Mouse (Mus musculus) gastrocnemius, adult 2 months (tissue): ENCODE data around the gene Map4. TPM values are rescaled to one million over a fixed set of nuclear protein-coding genes. Genes with fewer than 3 reads are reported as not detected.

Experiments
- DNase-seq: peaks from one replicate; pipeline ENCODE4 v3.0.0; 2022
- H3K27ac ChIP-seq: fragments of 200-600 bp; 2 replicates; pipeline ENCODE4 v1.8.1; 2022; ENCODE audit warnings: mild to moderate bottlenecking
- H3K4me3 ChIP-seq: fragments of 200-600 bp; 2 replicates; pipeline ENCODE4 v1.8.1; 2022; ENCODE audit warnings: mild to moderate bottlenecking, moderate library complexity
- CTCF ChIP-seq: fragments of 200-600 bp; IDR thresholded peaks from 2 replicates; pipeline ENCODE4 v1.8.1; 2022; ENCODE audit warnings: antibody characterized with exemption, mild to moderate bottlenecking, moderate library complexity
- intact Hi-C: fragments of 180-260 bp; cut with DNase I; formaldehyde crosslinking; loops from one replicate; pipeline ENCODE4 v1.15.1; 2025
- total RNA-seq, 2 experiments: library from RNA; stranded (reverse); gene quantifications; 2 replicates each; pipeline ENCODE4 v1.2.3; 2021

Map4 gene
- total RNA-seq, 2 experiments from 2014 or later, result 484 to 501 TPM

DNA sequence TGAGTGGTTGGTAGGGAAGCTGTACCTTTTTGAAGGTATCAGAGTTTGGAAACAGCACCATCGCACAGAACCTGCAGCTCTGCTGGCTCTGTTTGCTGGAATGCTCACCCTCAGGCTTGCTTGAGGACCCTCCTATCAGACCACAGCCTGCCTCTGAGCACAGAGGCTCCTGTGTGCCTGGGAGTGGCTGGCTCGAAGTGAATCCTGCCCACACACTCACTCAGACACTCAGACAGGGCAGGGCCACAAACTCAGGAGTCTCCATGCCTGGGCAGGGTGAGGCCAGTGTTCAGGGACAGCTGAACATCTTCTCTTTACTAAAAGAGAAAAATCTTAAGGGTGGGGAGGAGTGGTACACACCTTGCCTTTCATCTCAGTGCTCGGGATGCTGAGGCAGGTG lies 30.7 kb upstream of the Map4 start:
- no peak overlapping the region for H3K4me3 ChIP-seq
- intact Hi-C loops, result no loop called here
- no peak for TF ChIP-seq CTCF
- H3K27ac ChIP-seq, result peak overlapping the region; percentile 78; the same call in 1 of the 2 replicates
- DNase-seq, result no peak

- peak overlapping the region; percentile 72 for H3K27ac ChIP-seq
- no peak for DNase-seq
- intact Hi-C loops, result no loop called here
- no peak for TF ChIP-seq CTCF
- no peak overlapping the region for H3K4me3 ChIP-seq
Observed at GRCm38 (mm10) chr9:109902246-109902645, 29.0 kb upstream of the Map4 start.

- DNase-seq, result no peak
- Histone ChIP-seq H3K4me3 (no peak overlapping the region), H3K27ac (peak overlapping the region; percentile 72)
- intact Hi-C loops, result no loop called here
- TF ChIP-seq CTCF, result no peak
Observed at GRCm38 (mm10) chr9:109902740-109903139, 28.5 kb upstream of the Map4 start.

- intact Hi-C loops, result no loop called here
- DNase-seq, result peak; percentile 85
- Histone ChIP-seq H3K4me3 (no peak overlapping the region), H3K27ac (peak overlapping the region; percentile 53; the same call in 1 of the 2 replicates)
- no peak for TF ChIP-seq CTCF
Observed at GRCm38 (mm10) chr9:109907300-109907699, 24.0 kb upstream of the Map4 start.

GRCm38 (mm10) chr9:109907774-109908465 lies 23.3 kb upstream of the Map4 start:
- intact Hi-C loops, result no loop called here
- no peak for TF ChIP-seq CTCF
- Histone ChIP-seq H3K27ac (peak overlapping the region; percentile 53; the same call in 1 of the 2 replicates), H3K4me3 (no peak overlapping the region)
- no peak for DNase-seq

- intact Hi-C loops, result no loop called here
- no peak overlapping the region for H3K27ac ChIP-seq
- H3K4me3 ChIP-seq, result no peak overlapping the region
- no peak for DNase-seq
- TF ChIP-seq CTCF, result no peak
Observed at GRCm38 (mm10) chr9:109909102-109909501, 22.2 kb upstream of the Map4 start.

DNA sequence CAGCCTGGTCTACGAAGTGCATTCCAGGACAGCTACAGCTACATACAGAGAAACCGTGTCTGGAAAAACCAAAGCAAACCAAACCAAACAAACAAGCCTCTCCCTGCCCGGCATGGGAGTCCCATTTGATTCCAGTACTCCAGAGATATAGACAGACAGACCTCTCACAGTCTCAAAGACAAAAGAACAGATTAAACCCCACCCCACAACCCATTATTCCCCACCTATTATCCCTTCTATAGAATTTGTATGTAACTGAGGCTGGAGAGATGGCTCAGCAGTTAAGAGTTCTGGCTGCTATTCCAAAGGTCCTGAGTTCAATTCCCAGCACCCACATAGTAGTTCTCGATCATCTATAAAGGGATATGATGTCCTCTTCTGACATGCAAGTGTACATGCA lies 21.3 kb upstream of the Map4 start:
- no peak for TF ChIP-seq CTCF
- no peak for DNase-seq
- Histone ChIP-seq H3K27ac (no peak overlapping the region), H3K4me3 (no peak overlapping the region)
- intact Hi-C loops, result no loop called here

DNA sequence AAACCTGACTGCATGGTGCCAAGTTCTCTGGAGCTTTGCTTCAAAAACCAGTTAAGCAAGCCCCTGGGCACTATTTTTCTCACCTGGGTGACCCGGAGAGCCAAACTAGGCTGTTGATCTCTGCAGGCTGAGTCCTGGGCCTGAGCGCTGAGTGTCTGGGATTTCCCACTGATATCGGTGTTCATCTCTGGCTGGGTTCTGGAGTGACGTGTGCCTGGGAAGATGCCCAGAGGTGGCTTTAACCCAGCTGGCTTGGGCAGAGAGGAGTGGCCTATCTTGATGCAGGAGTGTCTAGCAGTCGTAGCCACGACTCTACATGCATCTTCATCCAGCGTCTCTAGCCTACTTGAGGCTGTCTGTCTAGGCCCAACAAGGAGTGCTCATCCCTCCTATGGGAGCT lies 19.5 kb upstream of the Map4 start:
- H3K27ac ChIP-seq, result peak overlapping the region; percentile 76
- DNase-seq, result peak; percentile 91
- H3K4me3 ChIP-seq, result no peak overlapping the region
- intact Hi-C loops, result loop anchor here (2.0 kb wide), 1 partner anchor 19 kb away; the partner anchor contains the start of gene Map4
- TF ChIP-seq CTCF, result no peak

GRCm38 (mm10) chr9:109914269-109914926 lies 16.9 kb upstream of the Map4 start:
- DNase-seq, result no peak
- TF ChIP-seq CTCF, result peak; percentile 3; the same call in 1 of the 2 replicates
- Histone ChIP-seq H3K4me3 (no peak overlapping the region), H3K27ac (no peak overlapping the region)
- intact Hi-C loops, result no loop called here

DNA sequence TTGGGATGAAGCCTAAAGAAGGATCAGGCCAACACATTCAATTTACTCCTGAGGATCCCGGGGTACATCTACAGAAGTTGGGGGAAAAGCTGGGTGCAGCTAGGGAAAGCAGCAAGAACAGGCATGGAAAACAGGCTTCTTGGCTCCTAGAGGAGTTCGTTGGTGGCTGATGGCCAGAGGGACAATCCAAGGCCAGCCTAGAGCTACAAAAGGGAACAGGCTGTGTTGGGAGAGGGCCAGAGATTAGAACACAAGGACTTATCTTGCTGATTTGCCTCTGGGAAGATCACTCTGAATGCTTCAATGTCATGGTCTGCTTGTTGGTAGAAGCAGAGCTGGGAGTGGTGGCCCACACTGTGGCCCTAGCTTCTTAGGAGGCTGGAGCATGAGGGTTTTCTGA lies 13.3 kb upstream of the Map4 start:
- no peak for TF ChIP-seq CTCF
- no peak overlapping the region for H3K27ac ChIP-seq
- peak; percentile 58 for DNase-seq
- intact Hi-C loops, result no loop called here
- H3K4me3 ChIP-seq, result no peak overlapping the region

DNA sequence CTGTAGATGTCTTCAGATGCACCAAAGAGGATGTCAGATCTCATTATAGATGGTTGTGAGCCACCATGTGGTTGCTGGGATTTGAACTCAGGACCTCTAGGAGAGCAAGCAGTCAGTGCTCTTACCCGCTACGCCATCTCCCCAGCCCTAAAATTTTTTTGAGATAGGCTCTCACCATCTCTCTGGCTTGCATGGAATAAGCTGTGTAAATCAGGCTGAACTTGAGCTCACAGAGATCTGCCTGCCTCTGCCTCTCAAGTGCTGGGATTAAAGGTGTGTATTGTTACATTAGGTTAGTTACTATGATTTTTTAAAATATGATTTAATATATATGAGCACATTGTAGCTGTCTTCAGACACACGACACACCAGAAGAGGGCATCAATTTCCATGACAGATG lies 2.1 kb upstream of the Map4 start:
- DNase-seq, result no peak
- Histone ChIP-seq H3K4me3 (no peak overlapping the region), H3K27ac (no peak overlapping the region)
- no peak for TF ChIP-seq CTCF
- intact Hi-C loops, result no loop called here

GRCm38 (mm10) chr9:109930063-109930462 lies 1.2 kb upstream of the Map4 start:
- no peak for DNase-seq
- intact Hi-C loops, result loop anchor here (2.0 to 5.0 kb wide), 2 partner anchors 17 to 172 kb away; no protein-coding TSS in a partner anchor
- Histone ChIP-seq H3K4me3 (no peak overlapping the region), H3K27ac (peak overlapping the region; percentile 99)
- TF ChIP-seq CTCF, result no peak

DNA sequence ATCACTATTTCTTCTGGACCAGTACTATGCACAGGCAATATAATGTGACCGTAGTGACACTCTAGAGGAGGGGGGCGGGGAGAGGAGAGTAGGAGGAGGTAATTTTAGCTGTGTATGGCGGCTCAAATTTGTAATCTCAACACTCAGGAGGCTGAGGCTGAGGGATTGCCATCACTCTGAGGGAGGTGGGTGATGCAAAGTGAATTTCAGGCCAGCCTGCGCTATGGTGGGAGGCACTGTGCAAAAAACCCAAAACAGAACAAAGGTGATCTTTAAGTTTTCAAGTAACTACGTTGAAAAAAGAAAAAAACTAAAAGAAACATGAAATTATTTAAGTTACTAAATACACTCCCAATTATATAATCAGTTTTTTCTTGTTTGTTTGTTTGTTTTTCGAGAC lies 508 bp upstream of the Map4 start:
- intact Hi-C loops, result loop anchor here (2.0 to 5.0 kb wide), 2 partner anchors 18 to 172 kb away; no protein-coding TSS in a partner anchor
- Histone ChIP-seq H3K27ac (peak overlapping the region; percentile 99), H3K4me3 (peak overlapping the region; percentile 96)
- peak; percentile 26 for DNase-seq
- TF ChIP-seq CTCF, result no peak

GRCm38 (mm10) chr9:109932361-109932755 lies 1.1 kb downstream of the Map4 start:
- DNase-seq, result no peak
- peak overlapping the region; percentile 96 for H3K4me3 ChIP-seq
- intact Hi-C loops, result loop anchor here (1.0 to 5.0 kb wide), 2 partner anchors 37 to 170 kb away; no protein-coding TSS in a partner anchor
- TF ChIP-seq CTCF, result no peak
- H3K27ac ChIP-seq, result peak overlapping the region; percentile 99
